Mouse (Mus musculus) v-Abl transformed pro-B cells (cell line): ENCODE data around the gene Cdk1.

Source experiments
- in situ Hi-C, 2 experiments: fragments of 400-800 bp; cut with MboI; formaldehyde crosslinking; loops; one replicate each; pipeline ENCODE4 v1.15.1; 2025; ENCODE audit not compliant: unreplicated experiment in 2 of 2

Cdk1 gene

GRCm38 (mm10) chr10:69352212-69353085, at the start of gene Cdk1:
Cdk1 (minus strand) TSS chr10:69352938.
- in situ Hi-C loops: loop anchor here (5.0 to 25.0 kb wide), 6 partner anchors 90 to 1885 kb away; partner anchors contain the start of genes Ccdc6 (in 1 of the 2) and Tfam (in 1 of the 2)

- in situ Hi-C loops: loop anchor here (25.0 kb wide), 2 partner anchors 1162 to 1562 kb away; no protein-coding TSS in a partner anchor
These were observed 47.2 kb upstream of the Cdk1 start for GRCm38 (mm10) chr10:69399814-69400385.

GRCm38 (mm10) chr10:69398763-69399590, 46.2 kb upstream of the Cdk1 start, which contains the start of gene Ank3:
Ank3 (plus strand) TSS chr10:69398773.
- in situ Hi-C loops: loop anchor here in 1 of 2 experiments (25.0 kb wide), 2 partner anchors 1163 to 1563 kb away; no protein-coding TSS in a partner anchor

- in situ Hi-C loops: loop anchor here in 1 of 2 experiments (25.0 kb wide), 2 partner anchors 1164 to 1564 kb away; no protein-coding TSS in a partner anchor
These were observed 45.5 kb upstream of the Cdk1 start for GRCm38 (mm10) chr10:69398197-69398762.

- in situ Hi-C loops: loop anchor here in 1 of 2 experiments (25.0 kb wide), 2 partner anchors 1173 to 1573 kb away; no protein-coding TSS in a partner anchor
These were observed 36.8 kb upstream of the Cdk1 start for GRCm38 (mm10) chr10:69389511-69389910.

GRCm38 (mm10) chr10:69386767-69387166, 34.0 kb upstream of the Cdk1 start:
- in situ Hi-C loops: loop anchor here in 1 of 2 experiments (25.0 kb wide), 2 partner anchors 1176 to 1576 kb away; no protein-coding TSS in a partner anchor

- in situ Hi-C loops: loop anchor here in 1 of 2 experiments (25.0 kb wide), 2 partner anchors 1177 to 1577 kb away; no protein-coding TSS in a partner anchor
These were observed 32.4 kb upstream of the Cdk1 start for GRCm38 (mm10) chr10:69385136-69385535.

GRCm38 (mm10) chr10:69384640-69385039, 31.9 kb upstream of the Cdk1 start:
- in situ Hi-C loops: loop anchor here in 1 of 2 experiments (25.0 kb wide), 2 partner anchors 1178 to 1578 kb away; no protein-coding TSS in a partner anchor

GRCm38 (mm10) chr10:69383186-69383585, 30.4 kb upstream of the Cdk1 start:
- in situ Hi-C loops: loop anchor here in 1 of 2 experiments (25.0 kb wide), 2 partner anchors 1179 to 1579 kb away; no protein-coding TSS in a partner anchor

GRCm38 (mm10) chr10:69375154-69375553, 22.4 kb upstream of the Cdk1 start:
- in situ Hi-C loops: loop anchor here (10.0 to 25.0 kb wide), 5 partner anchors 290 to 1587 kb away; no protein-coding TSS in a partner anchor

GRCm38 (mm10) chr10:69373796-69374550, 21.2 kb upstream of the Cdk1 start:
- in situ Hi-C loops: loop anchor here (10.0 to 25.0 kb wide), 6 partner anchors 291 to 1863 kb away; partner anchors contain the start of genes Ccdc6 (in 1 of the 2) and Tfam (in 1 of the 2)

GRCm38 (mm10) chr10:69372061-69372460, 19.3 kb upstream of the Cdk1 start:
- in situ Hi-C loops: loop anchor here (10.0 to 25.0 kb wide), 6 partner anchors 293 to 1865 kb away; partner anchors contain the start of genes Ccdc6 (in 1 of the 2) and Tfam (in 1 of the 2)

GRCm38 (mm10) chr10:69371441-69371840, 18.7 kb upstream of the Cdk1 start:
- in situ Hi-C loops: loop anchor here (10.0 to 25.0 kb wide), 6 partner anchors 293 to 1866 kb away; partner anchors contain the start of genes Ccdc6 (in 1 of the 2) and Tfam (in 1 of the 2)

GRCm38 (mm10) chr10:69369321-69369720, 16.6 kb upstream of the Cdk1 start:
- in situ Hi-C loops: loop anchor here (10.0 to 25.0 kb wide), 5 partner anchors 285 to 1868 kb away; partner anchors contain the start of genes Ccdc6 (in 1 of the 2) and Tfam (in 1 of the 2)

GRCm38 (mm10) chr10:69366877-69367387, 14.2 kb upstream of the Cdk1 start:
- in situ Hi-C loops: loop anchor here (10.0 to 25.0 kb wide), 5 partner anchors 288 to 1870 kb away; partner anchors contain the start of genes Ccdc6 (in 1 of the 2) and Tfam (in 1 of the 2)

- in situ Hi-C loops: loop anchor here (10.0 to 25.0 kb wide), 5 partner anchors 289 to 1871 kb away; partner anchors contain the start of genes Ccdc6 (in 1 of the 2) and Tfam (in 1 of the 2)
These were observed 13.5 kb upstream of the Cdk1 start for GRCm38 (mm10) chr10:69366208-69366607.

- in situ Hi-C loops: loop anchor here (10.0 to 25.0 kb wide), 6 partner anchors 295 to 1878 kb away; partner anchors contain the start of genes Ccdc6 (in 1 of the 2) and Tfam (in 1 of the 2)
These were observed 6.9 kb upstream of the Cdk1 start for GRCm38 (mm10) chr10:69359666-69360065.
